Mouse (Mus musculus): ENCODE measurements around the gene Dbndd1. TPM values are rescaled to one million over a fixed set of nuclear protein-coding genes. Genes with fewer than 3 reads are reported as not detected.

Dbndd1 gene
- polyA plus RNA-seq, 1 experiment from 2014 or later: 0.89 TPM

DNA sequence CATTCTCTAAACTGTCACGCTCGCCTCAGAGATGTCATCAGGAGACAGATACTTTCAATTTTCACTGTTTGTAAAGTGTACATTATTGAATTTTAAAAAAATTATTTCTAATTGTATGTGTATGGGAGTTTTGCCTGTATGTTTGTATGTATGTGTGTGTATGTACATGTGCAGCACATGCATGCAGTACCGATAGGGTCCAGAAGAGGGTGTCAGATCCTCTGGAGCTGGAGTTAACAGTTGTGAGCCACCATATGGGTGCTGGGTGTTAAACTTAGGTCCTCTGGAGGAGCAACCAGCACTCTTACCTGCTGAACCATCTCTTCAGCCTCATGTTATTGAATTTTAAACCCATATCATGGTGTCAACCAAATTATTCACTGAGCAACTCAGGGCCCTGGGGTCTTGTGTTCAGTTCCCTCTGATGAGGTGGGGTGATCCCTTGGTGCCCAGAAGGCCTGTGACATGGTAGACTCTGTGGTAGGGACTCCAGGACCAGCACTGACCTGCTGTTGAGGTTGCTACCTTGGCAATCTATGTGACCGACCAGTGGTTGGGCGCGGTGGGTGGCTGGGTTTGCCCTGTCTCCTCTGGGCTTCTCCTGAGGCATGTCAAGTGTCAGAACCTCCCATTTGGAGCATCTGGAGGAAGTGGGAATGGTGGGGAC lies 11.3 kb downstream of the Dbndd1 start:
- H3K4me3 ChIP-seq (ENCODE audit: low read depth, low read length): no peak overlapping the region
- 97% methylated on average over 6 of the region's 6 CpGs for WGBS
- H3K4me1 ChIP-seq (replicated peaks; ENCODE audit: control insufficient read depth, insufficient read depth): no peaks in the 10 kb centered on the region
- no peak for ATAC-seq (ENCODE audit: low FRiP score, low TSS enrichment)
- no peak overlapping the region for H3K4me2 ChIP-seq (replicated peaks; ENCODE audit: low read depth)
- H3K9ac ChIP-seq (ENCODE audit: low read length): no peak overlapping the region
- H3K27ac ChIP-seq (replicated peaks): no peak overlapping the region
- H3K9me3 ChIP-seq (ENCODE audit: control insufficient read depth, low read length): no peaks in the 10 kb centered on the region
- no peaks in the 10 kb centered on the region for H3K27me3 ChIP-seq (ENCODE audit: control insufficient read depth, insufficient read depth, low read length)
- no peak for DNase-seq (ENCODE audit: low spot score)
- TF ChIP-seq CTCF (IDR thresholded peaks at IDR 0.05; ENCODE audit: low read depth): peak; percentile 22
- no peak for TF ChIP-seq EP300 (optimal IDR thresholded peaks at IDR 0.05)
- peaks cover 33% of the 10 kb centered on the region for H3K36me3 ChIP-seq (ENCODE audit: control insufficient read depth, insufficient read depth, low read length)

GRCm38 (mm10) chr8:123502192-123502591 lies 13.1 kb downstream of the Dbndd1 start:
- Histone ChIP-seq H3K4me1 (replicated peaks; ENCODE audit: control insufficient read depth, insufficient read depth) (no peaks in the 10 kb centered on the region), H3K4me3 (ENCODE audit: low read depth, low read length) (no peak overlapping the region), H3K9me3 (ENCODE audit: control insufficient read depth, low read length) (no peaks in the 10 kb centered on the region), H3K36me3 (ENCODE audit: control insufficient read depth, insufficient read depth, low read length) (peaks cover 33% of the 10 kb centered on the region), H3K27ac (replicated peaks) (no peak overlapping the region), H3K9ac (ENCODE audit: low read length) (no peak overlapping the region), H3K4me2 (replicated peaks; ENCODE audit: low read depth) (no peak overlapping the region), H3K27me3 (ENCODE audit: control insufficient read depth, insufficient read depth, low read length) (no peaks in the 10 kb centered on the region)
- ATAC-seq (ENCODE audit: low FRiP score, low TSS enrichment) (no peak; the same call in 1 of the 2 replicates), DNase-seq (ENCODE audit: low spot score) (peak; percentile 29)
- TF ChIP-seq CTCF (IDR thresholded peaks at IDR 0.05; ENCODE audit: low read depth) (no peak), EP300 (optimal IDR thresholded peaks at IDR 0.05) (no peak)
- WGBS: 78% methylated on average over 5 of the region's 5 CpGs

GRCm38 (mm10) chr8:123499556-123499955 lies 15.7 kb downstream of the Dbndd1 start:
- H3K27ac ChIP-seq (replicated peaks): no peak overlapping the region
- no peaks in the 10 kb centered on the region for H3K4me1 ChIP-seq (replicated peaks; ENCODE audit: control insufficient read depth, insufficient read depth)
- WGBS: 87% methylated on average over 11 of the region's 11 CpGs
- no peak overlapping the region for H3K4me3 ChIP-seq (ENCODE audit: low read depth, low read length)
- ATAC-seq (ENCODE audit: low FRiP score, low TSS enrichment) (no peak), DNase-seq (ENCODE audit: low spot score) (no peak)
- TF ChIP-seq CTCF (IDR thresholded peaks at IDR 0.05; ENCODE audit: low read depth): no peak
- TF ChIP-seq EP300 (optimal IDR thresholded peaks at IDR 0.05): no peak
- H3K9me3 ChIP-seq (ENCODE audit: control insufficient read depth, low read length): no peaks in the 10 kb centered on the region
- no peak overlapping the region for H3K9ac ChIP-seq (ENCODE audit: low read length)
- H3K4me2 ChIP-seq (replicated peaks; ENCODE audit: low read depth): no peak overlapping the region
- H3K27me3 ChIP-seq (ENCODE audit: control insufficient read depth, insufficient read depth, low read length): no peaks in the 10 kb centered on the region
- H3K36me3 ChIP-seq (ENCODE audit: control insufficient read depth, insufficient read depth, low read length): peaks cover 47% of the 10 kb centered on the region

DNA sequence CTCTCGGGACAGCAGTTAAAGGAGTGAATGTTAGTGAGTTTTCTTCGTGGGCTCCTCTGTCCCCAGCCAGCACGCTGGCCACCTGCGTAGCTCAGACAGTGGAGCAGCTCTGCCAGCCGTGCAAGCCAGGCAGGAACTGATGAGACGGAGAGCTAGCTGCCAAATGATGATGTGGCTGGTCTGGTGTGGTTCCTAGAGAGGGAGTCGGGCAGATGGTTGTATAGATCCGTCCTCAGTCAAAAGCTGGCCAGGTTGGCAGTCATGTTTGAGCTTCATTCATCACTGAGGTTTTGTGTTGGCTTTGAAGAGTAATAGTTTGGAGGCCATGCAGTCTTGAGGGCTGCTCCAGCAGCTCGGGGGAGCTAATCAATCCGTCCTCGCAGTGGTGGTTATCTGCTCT lies 16.3 kb downstream of the Dbndd1 start:
- no peak for ATAC-seq (ENCODE audit: low FRiP score, low TSS enrichment)
- Histone ChIP-seq H3K4me2 (replicated peaks; ENCODE audit: low read depth) (no peak overlapping the region), H3K4me1 (replicated peaks; ENCODE audit: control insufficient read depth, insufficient read depth) (no peaks in the 10 kb centered on the region), H3K27ac (replicated peaks) (no peak overlapping the region; the same call in 1 of the 2 replicates), H3K36me3 (ENCODE audit: control insufficient read depth, insufficient read depth, low read length) (peaks cover 51% of the 10 kb centered on the region), H3K9ac (ENCODE audit: low read length) (no peak overlapping the region), H3K4me3 (ENCODE audit: low read depth, low read length) (no peak overlapping the region), H3K9me3 (ENCODE audit: control insufficient read depth, low read length) (no peaks in the 10 kb centered on the region), H3K27me3 (ENCODE audit: control insufficient read depth, insufficient read depth, low read length) (no peaks in the 10 kb centered on the region)
- TF ChIP-seq EP300 (optimal IDR thresholded peaks at IDR 0.05) (no peak), CTCF (IDR thresholded peaks at IDR 0.05; ENCODE audit: low read depth) (no peak)
- DNase-seq (ENCODE audit: low spot score): no peak
- 88% methylated on average over 11 of the region's 11 CpGs for WGBS

GRCm38 (mm10) chr8:123497699-123498098 lies 17.6 kb downstream of the Dbndd1 start:
- Histone ChIP-seq H3K27ac (replicated peaks) (no peak overlapping the region), H3K27me3 (ENCODE audit: control insufficient read depth, insufficient read depth, low read length) (no peaks in the 10 kb centered on the region), H3K9ac (ENCODE audit: low read length) (no peak overlapping the region), H3K4me2 (replicated peaks; ENCODE audit: low read depth) (no peak overlapping the region), H3K9me3 (ENCODE audit: control insufficient read depth, low read length) (no peaks in the 10 kb centered on the region), H3K36me3 (ENCODE audit: control insufficient read depth, insufficient read depth, low read length) (peaks cover 49% of the 10 kb centered on the region), H3K4me1 (replicated peaks; ENCODE audit: control insufficient read depth, insufficient read depth) (no peaks in the 10 kb centered on the region), H3K4me3 (ENCODE audit: low read depth, low read length) (no peak overlapping the region)
- WGBS: 80% methylated on average over 4 of the region's 4 CpGs
- TF ChIP-seq EP300 (optimal IDR thresholded peaks at IDR 0.05): no peak
- TF ChIP-seq CTCF (IDR thresholded peaks at IDR 0.05; ENCODE audit: low read depth): peak; percentile 36
- ATAC-seq (ENCODE audit: low FRiP score, low TSS enrichment) (no peak), DNase-seq (ENCODE audit: low spot score) (no peak)

DNA sequence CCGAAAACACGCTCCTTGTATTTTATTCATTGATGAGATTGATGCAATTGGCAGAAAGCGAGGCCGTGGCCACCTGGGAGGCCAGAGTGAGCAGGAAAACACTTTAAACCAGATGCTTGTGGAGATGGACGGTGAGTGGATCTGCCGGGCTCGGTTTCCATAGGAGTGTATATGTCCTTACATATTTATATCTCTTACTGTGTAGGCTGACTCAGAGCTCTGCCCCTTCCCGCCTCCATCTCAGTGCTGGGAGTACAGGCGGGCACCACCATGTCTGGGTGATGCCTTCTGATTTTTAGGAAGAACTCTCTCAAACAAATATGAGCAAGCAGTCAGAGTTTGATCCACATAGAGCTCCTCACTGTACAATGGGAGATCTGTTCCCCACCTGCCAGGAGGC lies 22.4 kb downstream of the Dbndd1 start:
- Histone ChIP-seq H3K4me2 (replicated peaks; ENCODE audit: low read depth) (no peak overlapping the region), H3K36me3 (ENCODE audit: control insufficient read depth, insufficient read depth, low read length) (peaks cover 50% of the 10 kb centered on the region), H3K9ac (ENCODE audit: low read length) (no peak overlapping the region), H3K27ac (replicated peaks) (no peak overlapping the region), H3K27me3 (ENCODE audit: control insufficient read depth, insufficient read depth, low read length) (no peaks in the 10 kb centered on the region), H3K4me1 (replicated peaks; ENCODE audit: control insufficient read depth, insufficient read depth) (no peaks in the 10 kb centered on the region), H3K4me3 (ENCODE audit: low read depth, low read length) (no peak overlapping the region), H3K9me3 (ENCODE audit: control insufficient read depth, low read length) (no peaks in the 10 kb centered on the region)
- WGBS: 97% methylated on average over 9 of the region's 9 CpGs
- TF ChIP-seq CTCF (IDR thresholded peaks at IDR 0.05; ENCODE audit: low read depth): no peak
- no peak for TF ChIP-seq EP300 (optimal IDR thresholded peaks at IDR 0.05)
- DNase-seq (ENCODE audit: low spot score) (no peak), ATAC-seq (ENCODE audit: low FRiP score, low TSS enrichment) (no peak)

All from stomach, postnatal 0 days (tissue).